Mouse (Mus musculus) limb, embryonic 14.5 days (tissue): ENCODE data around the gene Fbxw2. TPM values are rescaled to one million over a fixed set of nuclear protein-coding genes. Genes with fewer than 3 reads are reported as not detected.
"Not testable (repeated sequence)": the region's sequence is repeated elsewhere in the genome, so short reads cannot be mapped to it uniquely, and the experiment has no call there.

Experiments used
- ATAC-seq: fragments of 200-750 bp; cut with Nextera tagmentation; 2 replicates; pipeline ENCODE4 v1.8.0; 2017; ENCODE audit warnings: low read depth, moderate number of reproducible peaks, moderate TSS enrichment; ENCODE audit not compliant: low FRiP score
- DNase-seq: peaks from one replicate; pipeline ENCODE4 v3.0.0-alpha.2; 2015; ENCODE audit warnings: low spot score
- H3K27ac ChIP-seq: fragments of 300-500 bp; sonication (generic); replicated peaks from 2 replicates; pipeline ENCODE4 v1.5.1; 2014; ENCODE audit warnings: low read depth, mild to moderate bottlenecking, low read length, moderate library complexity, mixed read lengths
- H3K27me3 ChIP-seq: fragments of 300-500 bp; sonication (generic); 2 replicates; pipeline ENCODE4 v1.6.1; 2014; ENCODE audit warnings: low read length, mixed read lengths; ENCODE audit not compliant: control insufficient read depth, insufficient read depth
- H3K36me3 ChIP-seq: fragments of 300-500 bp; sonication (generic); 2 replicates; pipeline ENCODE4 v1.6.1; 2014; ENCODE audit warnings: mild to moderate bottlenecking, low read length, moderate library complexity, mixed read lengths; ENCODE audit not compliant: control insufficient read depth, insufficient read depth
- H3K4me1 ChIP-seq: fragments of 300-500 bp; sonication (generic); 2 replicates; pipeline ENCODE4 v1.6.1; 2014; ENCODE audit warnings: antibody characterized with exemption, low read length, mixed read lengths; ENCODE audit not compliant: control insufficient read depth, insufficient read depth
- H3K4me2 ChIP-seq: fragments of 300-500 bp; sonication (generic); replicated peaks from 2 replicates; pipeline ENCODE4 v1.6.1; 2014; ENCODE audit warnings: low read depth, mild to moderate bottlenecking, low read length, moderate library complexity; ENCODE audit not compliant: severe bottlenecking
- H3K4me3 ChIP-seq: fragments of 300-500 bp; sonication (generic); replicated peaks from 2 replicates; pipeline ENCODE4 v1.5.1; 2014; ENCODE audit warnings: low read length
- H3K9ac ChIP-seq: fragments of 300-500 bp; sonication (generic); 2 replicates; pipeline ENCODE4 v1.6.1; 2014; ENCODE audit warnings: mild to moderate bottlenecking, low read depth, low read length, moderate library complexity; ENCODE audit not compliant: severe bottlenecking
- H3K9me3 ChIP-seq: fragments of 300-500 bp; sonication (generic); 2 replicates; pipeline ENCODE4 v1.6.1; 2016; ENCODE audit warnings: low read length; ENCODE audit not compliant: control insufficient read depth
- POLR2A ChIP-seq: fragments of 200-500 bp; IDR thresholded peaks from 2 replicates; pipeline ENCODE4 v1.8.0; 2012; ENCODE audit warnings: inconsistent platforms, mild to moderate bottlenecking, moderate library complexity, borderline replicate concordance; ENCODE audit not compliant: insufficient read depth, insufficient read length; ENCODE audit errors: extremely low read depth
- WGBS: fragments of 180-500 bp; shearing (Covaris S2); extraction: QIAGEN DNeasy Blood & Tissue Kit; methylation state at CpG from one replicate; pipeline ENCODE4 v1.1.7; 2014; 5-methylcytosine and 5-hydroxymethylcytosine counted together
- polyA plus RNA-seq, 2 experiments: library from polyadenylated mRNA; depleted of rRNA in 1 of 2; stranded (reverse) in 1 of 2; unstranded in 1 of 2; fragments of >200 nt; fragmentation: Nextera tagmentation in 1 of 2; extraction: Ambion mirVana in 1 of 2; gene quantifications; 2 replicates each; pipeline versions ENCODE4 v1.2.1 to v1.2.3; 2012 to 2014

The Fbxw2 gene
- polyA plus RNA-seq, 2 experiments: 55.1 to 68.3 TPM

GRCm38 (mm10) chr2:34764801-34765200 lies 61.3 kb downstream of the Fbxw2 start:
- WGBS: 61% methylated on average over 12 of the region's 12 CpGs
- Histone ChIP-seq H3K4me2 (no peak overlapping the region), H3K27ac (no peak overlapping the region)

GRCm38 (mm10) chr2:34762872-34763271 lies 63.2 kb downstream of the Fbxw2 start:
- no peaks in the 10 kb centered on the region for H3K36me3 ChIP-seq
- no peak overlapping the region for H3K4me2 ChIP-seq
- WGBS: 59% methylated on average over 2 of the region's 2 CpGs
- H3K9ac ChIP-seq: no peak overlapping the region
- H3K27me3 ChIP-seq: no peaks in the 10 kb centered on the region
- no peak overlapping the region for H3K4me3 ChIP-seq
- ATAC-seq: no peak
- DNase-seq: no peak
- H3K9me3 ChIP-seq: no peaks in the 10 kb centered on the region
- H3K4me1 ChIP-seq: no peaks in the 10 kb centered on the region
- TF ChIP-seq POLR2A: no peak
- no peak overlapping the region for H3K27ac ChIP-seq

More at GRCm38 (mm10) chr2:34764801-34765200, 61.3 kb downstream of the Fbxw2 start:
- ATAC-seq (no peak), DNase-seq (no peak)
- TF ChIP-seq POLR2A: no peak
- Histone ChIP-seq H3K9me3 (no peaks in the 10 kb centered on the region), H3K27me3 (no peaks in the 10 kb centered on the region), H3K9ac (no peak overlapping the region), H3K4me3 (no peak overlapping the region), H3K4me1 (no peaks in the 10 kb centered on the region), H3K36me3 (no peaks in the 10 kb centered on the region)

GRCm38 (mm10) chr2:34762174-34762573 lies 63.9 kb downstream of the Fbxw2 start:
- no peaks in the 10 kb centered on the region for H3K27me3 ChIP-seq
- TF ChIP-seq POLR2A: no peak
- no peaks in the 10 kb centered on the region for H3K36me3 ChIP-seq
- ATAC-seq: no peak
- no peak overlapping the region for H3K4me2 ChIP-seq
- no peak overlapping the region for H3K27ac ChIP-seq
- no peak overlapping the region for H3K4me3 ChIP-seq
- H3K9me3 ChIP-seq: no peaks in the 10 kb centered on the region
- no peak for DNase-seq
- WGBS: 75% methylated on average over 2 of the region's 2 CpGs
- no peak overlapping the region for H3K9ac ChIP-seq
- H3K4me1 ChIP-seq: no peaks in the 10 kb centered on the region

- ATAC-seq, H3K4me1 ChIP-seq, H3K36me3 ChIP-seq, H3K9ac ChIP-seq, DNase-seq, H3K4me3 ChIP-seq, H3K27me3 ChIP-seq, H3K27ac ChIP-seq, H3K4me2 ChIP-seq, H3K9me3 ChIP-seq: not testable (repeated sequence)
- WGBS: 83% methylated on average over 5 of the region's 5 CpGs
Measured at GRCm38 (mm10) chr2:34761272-34761671, 64.8 kb downstream of the Fbxw2 start.

GRCm38 (mm10) chr2:34757341-34757740 lies 68.8 kb downstream of the Fbxw2 start:
- Histone ChIP-seq H3K4me2 (no peak overlapping the region), H3K27me3 (no peaks in the 10 kb centered on the region), H3K9ac (no peak overlapping the region), H3K4me1 (peaks cover 8% of the 10 kb centered on the region), H3K9me3 (no peaks in the 10 kb centered on the region), H3K36me3 (no peaks in the 10 kb centered on the region), H3K27ac (no peak overlapping the region), H3K4me3 (no peak overlapping the region)
- ATAC-seq (no peak), DNase-seq (no peak)
- TF ChIP-seq POLR2A: no peak
- 60% methylated on average over 1 of the region's 1 CpGs for WGBS
